Mouse (Mus musculus) ES-E14 (cell line): ENCODE results near the gene Abcc3. TPM values are rescaled to one million over a fixed set of nuclear protein-coding genes. Genes with fewer than 3 reads are reported as not detected.

Experiments used
- DNase-seq: peaks from one replicate; pipeline ENCODE4 v3.0.0-alpha.2; 2013; ENCODE audit warnings: low read depth, low spot score
- H3K27ac ChIP-seq: 2 replicates; pipeline ENCODE4 v1.5.1; 2012; ENCODE audit warnings: low read depth, mild to moderate bottlenecking, low read length, moderate library complexity, mixed read lengths; ENCODE audit not compliant: poor library complexity, insufficient read depth, severe bottlenecking
- H3K36me3 ChIP-seq: 2 replicates; pipeline ENCODE4 v1.6.1; 2012; ENCODE audit warnings: mild to moderate bottlenecking, low read length, moderate library complexity, mixed read lengths; ENCODE audit not compliant: control insufficient read depth, poor library complexity, insufficient read depth, severe bottlenecking
- H3K4me1 ChIP-seq, 2 experiments: fragments of 150-350 bp in 1 of 2; sonication (generic) in 1 of 2; 2 replicates each; pipeline ENCODE4 v1.6.1; 2012; ENCODE audit warnings: low read length in 2 of 2, mild to moderate bottlenecking in 1 of 2, mixed read lengths in 1 of 2; ENCODE audit not compliant: control insufficient read depth in 2 of 2, insufficient read depth in 2 of 2, poor library complexity in 1 of 2
- H3K4me3 ChIP-seq, 2 experiments: fragments of 150-350 bp in 1 of 2; sonication (generic) in 1 of 2; 2 replicates each; pipeline ENCODE4 v1.5.1; 2012; ENCODE audit warnings: low read length in 2 of 2, low read depth in 1 of 2, mild to moderate bottlenecking in 1 of 2, mixed read lengths in 1 of 2; ENCODE audit not compliant: insufficient read depth in 1 of 2, poor library complexity in 1 of 2, severe bottlenecking in 1 of 2
- H3K9ac ChIP-seq: 2 replicates; pipeline ENCODE4 v1.6.1; 2012; ENCODE audit warnings: low read depth, mild to moderate bottlenecking, low read length, mixed read lengths; ENCODE audit not compliant: poor library complexity, insufficient read depth, severe bottlenecking
- H3K9me3 ChIP-seq: fragments of 150-350 bp; sonication (generic); 2 replicates; pipeline ENCODE4 v1.6.1; 2012; ENCODE audit warnings: low read depth, mild to moderate bottlenecking, low read length; ENCODE audit not compliant: control insufficient read depth, insufficient read depth
- CHD2 ChIP-seq: IDR thresholded peaks from 2 replicates; pipeline ENCODE4 v1.6.1; 2014; ENCODE audit warnings: mild to moderate bottlenecking, low read depth, low read length, inconsistent platforms
- HCFC1 ChIP-seq: IDR thresholded peaks from 2 replicates; pipeline ENCODE4 v1.6.1; 2012; ENCODE audit warnings: low read length, inconsistent platforms, borderline replicate concordance; ENCODE audit not compliant: insufficient read depth
- MAFK ChIP-seq: IDR thresholded peaks from 2 replicates; pipeline ENCODE4 v1.6.1; 2014; ENCODE audit warnings: mild to moderate bottlenecking, low read depth, low read length, inconsistent platforms; ENCODE audit not compliant: insufficient read depth
- ZC3H11A ChIP-seq: IDR thresholded peaks from 2 replicates; pipeline ENCODE4 v1.6.1; 2012; ENCODE audit warnings: low read depth, mild to moderate bottlenecking, inconsistent platforms, low read length, borderline replicate concordance
- ZNF384 ChIP-seq: IDR thresholded peaks from 2 replicates; pipeline ENCODE4 v1.6.1; 2012; ENCODE audit warnings: low read depth, low read length, inconsistent platforms
- in situ Hi-C, 2 experiments: fragments of 600-800 bp; cut with MboI; formaldehyde crosslinking; loops; one replicate each; pipeline ENCODE4 v1.15.1; 2025; ENCODE audit warnings: low sequenced_read_pairs in 2 of 2, inconsistent platforms in 1 of 2; ENCODE audit not compliant: unreplicated experiment in 2 of 2
- total RNA-seq: library from RNA; depleted of rRNA; stranded (reverse); fragments of 300-350 nt; gene quantifications from 2 replicates; pipeline ENCODE4 v1.2.3, GENCODE M21; 2012

Gene Abcc3
- total RNA-seq, 1 experiment = 1.5 TPM

- H3K9me3 ChIP-seq = no peaks in the 10 kb centered on the region
- H3K9ac ChIP-seq = no peak overlapping the region
- H3K36me3 ChIP-seq = no peaks in the 10 kb centered on the region
- H3K4me3 ChIP-seq = no peak overlapping the region
- in situ Hi-C loops = no loop called here
- peaks cover 0 to 6% of the 10 kb centered on the region in 2 experiments; a peak in 1 of 4 replicates for H3K4me1 ChIP-seq
- TF ChIP-seq ZNF384 (no peak), CHD2 (no peak), MAFK (no peak), HCFC1 (no peak), ZC3H11A (no peak)
- H3K27ac ChIP-seq = no peak overlapping the region
- DNase-seq = no peak
Observed at GRCm38 (mm10) chr11:94420991-94421390, 28.2 kb upstream of the Abcc3 start.

- no peak overlapping the region for H3K27ac ChIP-seq
- no peak overlapping the region for H3K9ac ChIP-seq
- H3K4me1 ChIP-seq = peaks cover 0 to 3% of the 10 kb centered on the region in 2 experiments; a peak in 1 of 4 replicates
- no peak overlapping the region for H3K4me3 ChIP-seq
- H3K9me3 ChIP-seq = no peaks in the 10 kb centered on the region
- no peaks in the 10 kb centered on the region for H3K36me3 ChIP-seq
- DNase-seq = no peak
- TF ChIP-seq ZC3H11A (no peak), CHD2 (no peak), MAFK (no peak), HCFC1 (no peak), ZNF384 (no peak)
- in situ Hi-C loops = no loop called here
Observed at GRCm38 (mm10) chr11:94420325-94420724, 27.5 kb upstream of the Abcc3 start.

- Histone ChIP-seq H3K4me3 (no peak overlapping the region), H3K36me3 (no peaks in the 10 kb centered on the region), H3K9me3 (no peaks in the 10 kb centered on the region), H3K4me1 (peaks cover 0 to 2% of the 10 kb centered on the region in 2 experiments; a peak in 1 of 4 replicates), H3K9ac (no peak overlapping the region), H3K27ac (no peak overlapping the region)
- in situ Hi-C loops = no loop called here
- no peak for DNase-seq
- TF ChIP-seq MAFK = no peak
- no peak for TF ChIP-seq ZNF384
- no peak for TF ChIP-seq CHD2
- TF ChIP-seq HCFC1 = no peak
- TF ChIP-seq ZC3H11A = no peak
Observed at GRCm38 (mm10) chr11:94419004-94419727, 26.4 kb upstream of the Abcc3 start.

- Histone ChIP-seq H3K4me3 (no peak overlapping the region), H3K27ac (no peak overlapping the region), H3K36me3 (no peaks in the 10 kb centered on the region), H3K9ac (no peak overlapping the region), H3K4me1 (peaks cover 0 to 4% of the 10 kb centered on the region in 2 experiments; a peak in 1 of 4 replicates), H3K9me3 (no peaks in the 10 kb centered on the region)
- no peak for DNase-seq
- in situ Hi-C loops = no loop called here
- TF ChIP-seq ZNF384 (no peak), CHD2 (no peak), MAFK (no peak), HCFC1 (no peak), ZC3H11A (no peak)
Observed at GRCm38 (mm10) chr11:94414042-94414441, 21.2 kb upstream of the Abcc3 start.
